Mouse (Mus musculus) embryonic facial prominence, embryonic 14.5 days (tissue): ENCODE data around the gene Ino80b. TPM values are rescaled to one million over a fixed set of nuclear protein-coding genes. Genes with fewer than 3 reads are reported as not detected.

ENCODE experiments used
- ATAC-seq: fragments of 200-750 bp; cut with Nextera tagmentation; 2 replicates; pipeline ENCODE4 v1.8.0; 2017; ENCODE audit warnings: low read depth, moderate number of reproducible peaks, moderate TSS enrichment
- DNase-seq: peaks from one replicate; pipeline ENCODE4 v3.0.0-alpha.2; 2015; ENCODE audit warnings: low spot score
- H3K27ac ChIP-seq: fragments of 300-500 bp; sonication (generic); replicated peaks from 2 replicates; pipeline ENCODE4 v1.5.1; 2014; ENCODE audit warnings: low read depth, mild to moderate bottlenecking, low read length, moderate library complexity
- H3K27me3 ChIP-seq: fragments of 300-500 bp; sonication (generic); replicated peaks from 2 replicates; pipeline ENCODE4 v1.6.1; 2014; ENCODE audit warnings: low read length; ENCODE audit not compliant: control insufficient read depth, insufficient read depth
- H3K36me3 ChIP-seq: fragments of 300-500 bp; sonication (generic); 2 replicates; pipeline ENCODE4 v1.6.1; 2014; ENCODE audit warnings: low read length, mixed read lengths; ENCODE audit not compliant: control insufficient read depth, insufficient read depth
- H3K4me1 ChIP-seq: fragments of 300-500 bp; sonication (generic); 2 replicates; pipeline ENCODE4 v1.6.1; 2014; ENCODE audit warnings: antibody characterized with exemption, low read length; ENCODE audit not compliant: control insufficient read depth, insufficient read depth
- H3K4me2 ChIP-seq: fragments of 300-500 bp; sonication (generic); 2 replicates; pipeline ENCODE4 v1.6.1; 2014; ENCODE audit warnings: low read depth, mild to moderate bottlenecking, low read length, moderate library complexity, mixed read lengths
- H3K4me3 ChIP-seq: fragments of 300-500 bp; sonication (generic); 2 replicates; pipeline ENCODE4 v1.5.1; 2014; ENCODE audit warnings: low read depth, mild to moderate bottlenecking, low read length
- H3K9ac ChIP-seq: fragments of 300-500 bp; sonication (generic); 2 replicates; pipeline ENCODE4 v1.6.1; 2014; ENCODE audit warnings: low read depth, mild to moderate bottlenecking, low read length, moderate library complexity, mixed read lengths
- H3K9me3 ChIP-seq: fragments of 300-500 bp; sonication (generic); 2 replicates; pipeline ENCODE4 v1.6.1; 2016; ENCODE audit warnings: low read length; ENCODE audit not compliant: control insufficient read depth
- WGBS: fragments of 180-500 bp; shearing (Covaris S2); extraction: QIAGEN DNeasy Blood & Tissue Kit; methylation state at CpG from one replicate; pipeline ENCODE4 v1.1.7; 2014; 5-methylcytosine and 5-hydroxymethylcytosine counted together
- polyA plus RNA-seq: library from polyadenylated mRNA; unstranded; fragments of >200 nt; fragmentation: Nextera tagmentation; extraction: Ambion mirVana; gene quantifications from 2 replicates; pipeline ENCODE4 v1.2.1, GENCODE M21; 2014

Ino80b gene
- polyA plus RNA-seq, 1 experiment from 2014 or later, result 14.1 TPM

- ATAC-seq (no peak), DNase-seq (no peak)
- no peaks in the 10 kb centered on the region for H3K27me3 ChIP-seq
- no peak overlapping the region for H3K4me2 ChIP-seq
- H3K9ac ChIP-seq, result no peak overlapping the region
- H3K4me1 ChIP-seq, result peaks cover 24% of the 10 kb centered on the region
- no peak overlapping the region for H3K4me3 ChIP-seq
- WGBS, result 88% methylated on average over 12 of the region's 13 CpGs
- peaks cover 27% of the 10 kb centered on the region for H3K36me3 ChIP-seq
- no peak overlapping the region for H3K27ac ChIP-seq
- no peaks in the 10 kb centered on the region for H3K9me3 ChIP-seq
Measured at GRCm38 (mm10) chr6:83117616-83118015, 7.6 kb downstream of the Ino80b start.

DNA sequence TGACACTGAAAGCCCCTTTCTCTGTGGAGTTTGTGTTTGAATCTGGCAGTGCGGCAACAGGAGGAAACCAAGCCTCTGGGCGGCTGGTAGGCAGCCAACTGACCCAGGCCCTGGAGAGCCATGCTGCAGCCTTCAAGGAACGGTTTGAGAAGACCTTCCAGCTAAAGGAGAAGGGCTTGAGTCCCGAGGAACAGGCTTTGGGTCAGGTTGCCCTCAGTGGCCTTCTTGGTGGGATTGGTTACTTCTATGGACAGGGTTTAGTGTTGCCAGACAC, 8.1 kb downstream of the Ino80b start:
- no peak overlapping the region for H3K4me2 ChIP-seq
- H3K9me3 ChIP-seq, result no peaks in the 10 kb centered on the region
- ATAC-seq, result no peak
- H3K4me1 ChIP-seq, result peaks cover 19% of the 10 kb centered on the region
- H3K27me3 ChIP-seq, result no peaks in the 10 kb centered on the region
- no peak overlapping the region; the same call in 1 of the 2 replicates for H3K4me3 ChIP-seq
- H3K36me3 ChIP-seq, result peaks cover 27% of the 10 kb centered on the region
- no peak for DNase-seq
- no peak overlapping the region for H3K27ac ChIP-seq
- no peak overlapping the region for H3K9ac ChIP-seq
- 79% methylated on average over 4 of the region's 4 CpGs for WGBS

GRCm38 (mm10) chr6:83116373-83117164, 8.7 kb downstream of the Ino80b start:
- Histone ChIP-seq H3K27ac (0 out of 2 replicates have a peak overlapping the region, but pooled peaks have one; percentile 77), H3K4me3 (peak overlapping the region; percentile 60), H3K36me3 (peaks cover 27% of the 10 kb centered on the region), H3K9ac (peak overlapping the region; percentile 85), H3K9me3 (no peaks in the 10 kb centered on the region), H3K4me2 (peak overlapping the region; percentile 74), H3K4me1 (peaks cover 19% of the 10 kb centered on the region), H3K27me3 (no peaks in the 10 kb centered on the region)
- no peak for ATAC-seq
- 73% methylated on average over 11 of the region's 11 CpGs for WGBS
- DNase-seq, result no peak

GRCm38 (mm10) chr6:83115682-83116372, 9.4 kb downstream of the Ino80b start:
- ATAC-seq (peak; percentile 66), DNase-seq (no peak)
- Histone ChIP-seq H3K9ac (peak overlapping the region; percentile 85), H3K4me3 (peak overlapping the region; percentile 60), H3K9me3 (no peaks in the 10 kb centered on the region), H3K4me1 (peaks cover 19% of the 10 kb centered on the region), H3K4me2 (peak overlapping the region; percentile 74), H3K27ac (peak overlapping the region; percentile 77), H3K27me3 (no peaks in the 10 kb centered on the region), H3K36me3 (peaks cover 30% of the 10 kb centered on the region)
- 1% methylated on average over 19 of the region's 48 CpGs for WGBS

DNA sequence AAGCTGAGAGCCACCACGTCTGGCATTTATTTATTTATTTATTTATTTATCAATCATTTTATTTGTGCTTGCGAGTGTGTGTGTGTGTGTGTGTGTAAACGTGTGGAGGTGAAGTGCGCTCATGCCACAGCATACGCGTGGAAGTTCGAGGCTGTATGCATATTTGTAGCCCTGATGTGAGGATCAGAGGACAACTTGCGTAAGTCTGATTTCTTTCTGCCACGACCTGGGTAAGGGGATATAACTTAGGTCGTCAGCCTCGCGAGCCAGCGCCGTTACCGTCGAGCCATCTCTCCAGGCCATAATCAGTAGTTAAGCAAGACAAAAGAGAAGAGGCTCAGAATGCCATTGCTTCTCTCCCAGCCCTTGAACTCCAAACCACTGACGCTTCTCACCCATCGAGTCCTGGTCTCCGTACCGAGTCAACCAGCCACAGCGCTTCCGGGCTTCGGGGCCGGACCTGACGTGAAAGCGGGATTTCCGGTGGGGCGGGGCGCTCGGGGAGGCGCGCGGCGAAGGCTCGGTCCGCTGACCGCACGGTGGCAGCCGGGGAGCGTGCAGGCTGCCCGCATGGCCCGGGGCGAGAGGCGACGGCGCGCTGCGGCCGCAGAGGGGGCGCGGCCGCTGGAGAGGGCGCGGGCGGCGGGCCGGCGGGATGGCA, 10.1 kb downstream of the Ino80b start, which contains the start of gene Mogs:
Mogs (plus strand) TSS at position 486 of the 661 bp plus-strand sequence.
- Histone ChIP-seq H3K9me3 (no peaks in the 10 kb centered on the region), H3K27ac (peak within 1 kb of the TSS; percentile 77), H3K27me3 (no peaks in the 10 kb centered on the region), H3K4me1 (peaks cover 15% of the 10 kb centered on the region), H3K4me3 (peak within 1 kb of the TSS; percentile 60), H3K4me2 (peak within 1 kb of the TSS; percentile 74), H3K9ac (peak within 1 kb of the TSS; percentile 85), H3K36me3 (peaks cover 31% of the 10 kb centered on the region)
- ATAC-seq (peak; percentile 93), DNase-seq (peak; percentile 95)
- WGBS, result under 1% methylated on average over 39 of the region's 58 CpGs

- Histone ChIP-seq H3K4me1 (peaks cover 19% of the 10 kb centered on the region), H3K9ac (no peak overlapping the region), H3K9me3 (no peaks in the 10 kb centered on the region), H3K4me3 (no peak overlapping the region), H3K27me3 (no peaks in the 10 kb centered on the region), H3K27ac (no peak overlapping the region), H3K4me2 (no peak overlapping the region), H3K36me3 (peaks cover 4% of the 10 kb centered on the region; the same call in 1 of the 2 replicates)
- ATAC-seq (no peak), DNase-seq (no peak)
- WGBS, result 88% methylated on average over 4 of the region's 4 CpGs
Measured at GRCm38 (mm10) chr6:83111510-83112136, 13.6 kb downstream of the Ino80b start.

- H3K4me2 ChIP-seq, result peak within 1 kb of the TSS; percentile 90
- peak within 1 kb of the TSS; percentile 67 for H3K27ac ChIP-seq
- peaks cover 7% of the 10 kb centered on the region; the same call in 1 of the 2 replicates for H3K36me3 ChIP-seq
- H3K4me1 ChIP-seq, result peaks cover 13% of the 10 kb centered on the region
- peak; percentile 92 for ATAC-seq
- peak; percentile 84 for DNase-seq
- H3K9me3 ChIP-seq, result no peaks in the 10 kb centered on the region
- peak within 1 kb of the TSS; percentile 86 for H3K9ac ChIP-seq
- H3K27me3 ChIP-seq, result no peaks in the 10 kb centered on the region
- 0% methylated on average over 65 of the region's 76 CpGs for WGBS
- peak within 1 kb of the TSS; percentile 91 for H3K4me3 ChIP-seq
Measured at GRCm38 (mm10) chr6:83108762-83109668, 16.2 kb downstream of the Ino80b start, which contains the start of gene Mrpl53. TSS of gene Mrpl53 (plus strand) at chr6:83109040.
